In the genomic region with DNA sequence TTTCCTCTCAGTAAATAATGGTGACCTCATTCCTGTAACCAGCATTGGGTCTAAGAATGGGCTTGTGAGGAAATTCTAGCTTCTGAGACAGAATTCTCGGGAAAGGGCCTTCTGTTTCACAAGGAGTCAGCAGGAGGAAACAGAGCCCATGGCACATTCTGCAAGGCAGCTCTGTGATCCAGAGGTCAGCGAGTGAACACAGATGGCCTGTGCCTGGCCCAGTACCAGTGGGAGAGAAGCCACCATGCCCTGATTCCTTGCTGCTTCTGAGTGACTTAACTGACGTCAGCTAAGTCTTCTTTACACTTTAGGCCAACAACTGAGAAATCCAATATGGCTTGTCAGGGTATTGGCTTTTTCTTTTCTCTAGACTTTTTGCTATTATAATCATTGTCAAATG, we compare ENCODE assay signal across 8 mouse cellular contexts.
DNase-seq lines count a peak whose midpoint lies in the region; ATAC-seq and TF ChIP-seq lines count a peak whose summit lies in the region.
"Had no signal": no experiment of that assay in that cellular context is flagged by ENCODE, and none has a peak within 500 bp of the region (broad histone marks: within the 10 kb centered on the region; RNA-seq: fewer than 3 reads in every experiment).

No protein-coding gene starts in this region.

- no peaks in the 10 kb centered on the region for H3K36me3 ChIP-seq in forebrain, embryonic 14.5 days (ENCODE audit: control insufficient read depth, insufficient read depth, low read length)
- no peaks in the 10 kb centered on the region for H3K36me3 ChIP-seq in liver, postnatal 0 days (replicated peaks; ENCODE audit: insufficient read depth, low read length)
- H3K36me3 ChIP-seq: midbrain, embryonic 12.5 days had no signal

- no peak overlapping the region for H3K4me3 ChIP-seq in forebrain, embryonic 14.5 days (ENCODE audit: low read depth, low read length)
- H3K4me3 ChIP-seq in liver, postnatal 0 days (ENCODE audit: low read depth, low read length): no peak overlapping the region
- H3K4me3 ChIP-seq: midbrain, embryonic 12.5 days had no signal

- H3K4me1 ChIP-seq in forebrain, embryonic 14.5 days (ENCODE audit: control insufficient read depth, insufficient read depth, low read length): no peaks in the 10 kb centered on the region
- H3K4me1 ChIP-seq in liver, postnatal 0 days (ENCODE audit: insufficient read depth): no peaks in the 10 kb centered on the region
- H3K4me1 ChIP-seq: midbrain, embryonic 12.5 days had no signal

- H3K27me3 ChIP-seq in forebrain, embryonic 14.5 days (replicated peaks; ENCODE audit: control insufficient read depth, insufficient read depth, low read length): no peaks in the 10 kb centered on the region
- no peaks in the 10 kb centered on the region for H3K27me3 ChIP-seq in liver, postnatal 0 days (ENCODE audit: insufficient read depth, low read length)
- H3K27me3 ChIP-seq: midbrain, embryonic 12.5 days had no signal

- no peak overlapping the region for H3K4me2 ChIP-seq in forebrain, embryonic 14.5 days (ENCODE audit: low read length)
- H3K4me2 ChIP-seq in liver, postnatal 0 days (ENCODE audit: low read depth, low read length): no peak overlapping the region
- H3K4me2 ChIP-seq: midbrain, embryonic 12.5 days had no signal

- peak; percentile 7 for DNase-seq in ovary, postnatal 36 days (ENCODE audit: low spot score)
- no peak for DNase-seq in ovary, adult 18-20 months (ENCODE audit: low spot score)
- DNase-seq in embryo, embryonic 9.5 days (ENCODE audit: extremely low spot score): peak; percentile 2
- peak; percentile 15 to 19 for DNase-seq in kidney, adult 8-10 months
- DNase-seq in spleen, postnatal 14 days (ENCODE audit: low spot score in 2 of 2): no peak
- DNase-seq in forebrain, embryonic 14.5 days (ENCODE audit: low spot score): no peak
- no peak for DNase-seq in liver, postnatal 0 days

- TF ChIP-seq CTCF in liver, postnatal 0 days (IDR thresholded peaks at IDR 0.05; ENCODE audit: low read depth): no peak

- H3K27ac ChIP-seq in forebrain, embryonic 14.5 days (ENCODE audit: low read depth, low read length): no peak overlapping the region
- H3K27ac ChIP-seq in liver, postnatal 0 days (ENCODE audit: low read depth): no peak overlapping the region
- H3K27ac ChIP-seq: midbrain, embryonic 12.5 days had no signal

- H3K9me3 ChIP-seq in forebrain, embryonic 14.5 days (replicated peaks; ENCODE audit: control insufficient read depth, low read length): no peaks in the 10 kb centered on the region
- H3K9me3 ChIP-seq in liver, postnatal 0 days (ENCODE audit: low read length): no peaks in the 10 kb centered on the region
- H3K9me3 ChIP-seq: midbrain, embryonic 12.5 days had no signal

- no peak for TF ChIP-seq EP300 in liver, postnatal 0 days (IDR thresholded peaks at IDR 0.05; ENCODE audit: low read depth)

- 66% methylated on average over 3 of the region's 3 CpGs for WGBS in forebrain, embryonic 14.5 days
- 47% methylated on average over 3 of the region's 3 CpGs for WGBS in liver, postnatal 0 days (ENCODE audit: insufficient replicate concordance)

- H3K9ac ChIP-seq in forebrain, embryonic 14.5 days (ENCODE audit: low read length): no peak overlapping the region
- H3K9ac ChIP-seq in liver, postnatal 0 days (replicated peaks): no peak overlapping the region
- H3K9ac ChIP-seq: midbrain, embryonic 12.5 days had no signal

- no peak for ATAC-seq in forebrain, embryonic 14.5 days
- ATAC-seq in liver, postnatal 0 days: no peak

Comparison
In these comparisons a context has a peak if more than half of its experiments do, and no peak if none do; other contexts are left out.
1. DNase-seq: peak in ovary, postnatal 36 days (single experiment), embryo, embryonic 9.5 days (single experiment) and kidney, adult 8-10 months (2 of 2); none in ovary, adult 18-20 months (single experiment), spleen, postnatal 14 days (0 of 2), forebrain, embryonic 14.5 days (single experiment) and liver, postnatal 0 days (single experiment).